Mouse (Mus musculus) B cell, adult (primary cell): Measurements from ENCODE around the gene Olfr1090. TPM values are rescaled to one million over a fixed set of nuclear protein-coding genes. Genes with fewer than 3 reads are reported as not detected.

Experiments used
- total RNA-seq: library from RNA; stranded (reverse); gene quantifications from 4 replicates; pipeline ENCODE4 v1.2.4, GENCODE M21; 2023; ENCODE audit not compliant: inconsistent age

The Olfr1090 gene
- not detected in 4 replicates for total RNA-seq

GRCm38 (mm10) chr2:86758893-86759292, at the start of gene Olfr1090:
Gene Olfr1090, minus strand, starts transcription at chr2:86758993.

GRCm38 (mm10) chr2:86782179-86782578, 23.4 kb upstream of the Olfr1090 start, which contains the start of gene Olfr1093:
Gene Olfr1093, plus strand, starts transcription at chr2:86782479.

GRCm38 (mm10) chr2:86733601-86734000, 25.2 kb downstream of the Olfr1090 start, which contains the start of gene Olfr1089:
Gene Olfr1089, minus strand, starts transcription at chr2:86733701.

Other genes starting within 250 kb of the Olfr1090 start
- gene Olfr1079, start 216.5 kb downstream of the Olfr1090 start, total RNA-seq: not detected in 4 replicates
- not detected in 4 replicates for gene Olfr1080, start 200.8 kb downstream of the Olfr1090 start, total RNA-seq
- gene Olfr1082, start 160.0 kb downstream of the Olfr1090 start, total RNA-seq: not detected in 4 replicates
- gene Olfr1084, start 119.3 kb downstream of the Olfr1090 start, total RNA-seq: not detected in 4 replicates
- not detected in 4 replicates for gene Olfr1085, start 97.0 kb downstream of the Olfr1090 start, total RNA-seq
- gene Olfr1086, start 78.9 kb downstream of the Olfr1090 start, total RNA-seq: not detected in 4 replicates
- not detected in 4 replicates for gene Olfr1087, start 60.6 kb downstream of the Olfr1090 start, total RNA-seq
- gene Olfr1089, start 25.3 kb downstream of the Olfr1090 start, total RNA-seq: not detected in 4 replicates
- gene Olfr1093, start 23.5 kb upstream of the Olfr1090 start, total RNA-seq: not detected in 4 replicates
- not detected in 4 replicates for gene Olfr141, start 51.0 kb upstream of the Olfr1090 start, total RNA-seq
- gene Olfr1094, start 65.7 kb upstream of the Olfr1090 start, total RNA-seq: not detected in 4 replicates
- gene Olfr1095, start 92.7 kb upstream of the Olfr1090 start, total RNA-seq: not detected in 4 replicates
- gene Gm13723, start 115.8 kb upstream of the Olfr1090 start, total RNA-seq: not detected in 4 replicates
- gene Olfr1097, start 133.2 kb upstream of the Olfr1090 start, total RNA-seq: not detected in 4 replicates
- gene Olfr1098, start 165.6 kb upstream of the Olfr1090 start, total RNA-seq: not detected in 4 replicates
- not detected in 4 replicates for gene Olfr1099, start 201.7 kb upstream of the Olfr1090 start, total RNA-seq
- gene Olfr1100, start 221.0 kb upstream of the Olfr1090 start, total RNA-seq: not detected in 4 replicates
- not detected in 4 replicates for gene Olfr1101, start 232.2 kb upstream of the Olfr1090 start, total RNA-seq
- gene Olfr1102, start 239.4 kb upstream of the Olfr1090 start, total RNA-seq: not detected in 4 replicates